8 mouse cellular contexts compared by ENCODE assay signal in the genomic region with DNA sequence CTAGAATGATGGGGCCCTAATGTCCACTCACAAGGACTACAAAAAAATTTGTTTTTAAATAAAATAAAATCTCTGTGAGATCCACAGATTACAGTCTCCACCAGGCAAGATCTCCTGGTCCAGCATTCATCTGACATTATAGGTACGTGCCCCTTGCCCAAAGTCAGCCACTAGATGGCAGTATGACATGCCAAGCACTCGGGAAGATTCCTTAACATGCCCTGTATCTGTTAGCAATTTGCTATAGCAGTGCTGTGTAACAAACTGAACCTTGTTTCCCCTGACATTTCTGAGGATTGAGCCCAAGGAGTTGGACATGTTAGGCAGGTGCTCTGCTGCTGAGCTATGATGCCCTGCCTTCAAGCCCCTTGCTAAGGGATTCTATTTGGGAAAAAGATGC. TPM values are rescaled to one million over a fixed set of nuclear protein-coding genes. Genes with fewer than 3 reads are reported as not detected.
DNase-seq lines count a peak whose midpoint lies in the region; ATAC-seq lines count a peak whose summit lies in the region.

No protein-coding gene starts in this region.

- intact Hi-C loops in left cerebral cortex, postnatal 4 days (cut with DNase I) = no loop called here

- peak; percentile 69 for ATAC-seq in neutrophil, adult 5-6 weeks (ENCODE audit: extremely low read depth, insufficient number of reproducible peaks, low FRiP score, poor library complexity, severe bottlenecking)

- peak; percentile 26 for DNase-seq in kidney, postnatal 10 days
- no peak for DNase-seq in kidney, postnatal 14 days
- DNase-seq in ES-CJ7 (ENCODE audit: low read depth, low spot score) = peak; percentile 79
- peak; percentile 53 for DNase-seq in embryo, embryonic 10 days (ENCODE audit: low spot score)
- no peak for DNase-seq in cerebellum, adult 11-12 months
- DNase-seq in cerebellum, postnatal 36 days = no peak
- DNase-seq in left cerebral cortex, postnatal 4 days = no peak

RNA-seq across cellular contexts. Expression of a gene that starts 8.0 kb away (rescaled TPM):
- total RNA-seq in neutrophil, adult 5-6 weeks (2017) = 25.0 and 26.5 TPM in 2 replicates
- 10 to 100 TPM; 61.0 to 64.9 TPM for total RNA-seq in left cerebral cortex, postnatal 4 days (2021)

RNA-seq across cellular contexts. Expression of a gene that starts 38.5 kb away (rescaled TPM):
- total RNA-seq in neutrophil, adult 5-6 weeks (2017) = not detected in 2 replicates
- 1 to 10 TPM; 3.7 to 4.1 TPM for total RNA-seq in left cerebral cortex, postnatal 4 days (2021)

Comparison
In these comparisons a context has a peak if more than half of its experiments do, and no peak if none do; other contexts are left out.
1. DNase-seq: peak in kidney, postnatal 10 days (single experiment), ES-CJ7 (single experiment) and embryo, embryonic 10 days (single experiment); none in kidney, postnatal 14 days (single experiment), cerebellum, adult 11-12 months (single experiment), cerebellum, postnatal 36 days (0 of 2) and left cerebral cortex, postnatal 4 days (single experiment).